Mouse (Mus musculus): ENCODE measurements around the gene Kcnb1. TPM values are rescaled to one million over a fixed set of nuclear protein-coding genes. Genes with fewer than 3 reads are reported as not detected.
"Not testable (repeated sequence)": the region's sequence is repeated elsewhere in the genome, so short reads cannot be mapped to it uniquely, and the experiment has no call there.

The Kcnb1 gene
- total RNA-seq, 2 experiments from 2014 or later, result 16.1 to 20.7 TPM

DNA sequence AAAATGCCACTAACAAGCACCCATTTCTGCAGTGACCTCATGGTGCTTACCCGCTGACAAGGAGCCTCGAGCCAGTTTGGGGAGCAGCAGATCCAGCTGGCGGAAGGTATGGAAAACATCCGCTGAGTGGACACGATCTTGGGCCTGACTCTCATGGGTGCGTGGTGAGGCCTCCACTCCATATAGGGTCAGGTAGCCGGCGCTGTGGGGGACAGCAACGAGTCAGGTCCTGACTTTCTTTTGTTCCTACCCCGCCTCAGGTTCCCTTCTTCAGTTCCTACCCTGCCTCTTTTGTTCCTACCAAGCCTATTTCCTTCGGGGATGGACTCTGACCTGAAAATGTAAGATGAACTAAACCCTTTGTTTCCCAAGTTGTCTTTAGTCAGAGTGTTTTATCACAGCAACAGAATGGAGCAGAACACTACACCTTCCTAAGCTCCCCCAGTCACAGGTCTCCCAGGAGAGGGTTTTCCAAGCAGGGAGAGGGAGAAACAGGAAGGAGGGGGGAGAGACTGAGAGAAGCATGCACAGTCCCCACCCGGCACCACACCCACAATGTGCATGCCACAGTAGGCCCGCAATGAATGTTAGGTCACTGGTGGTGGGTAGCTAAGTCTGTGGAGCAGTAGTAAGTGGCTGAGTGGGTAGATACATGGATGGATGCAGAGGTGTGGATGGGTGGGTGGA is 31.3 kb upstream of the Kcnb1 start:
- DNase-seq, result no peak
- intact Hi-C loops (cut with DNase I), result loop anchor here (5.0 kb wide), 1 partner anchor 241 kb away; no protein-coding TSS in a partner anchor
- Histone ChIP-seq H3K27ac (no peak overlapping the region), H3K4me3 (no peak overlapping the region)
- no peak for TF ChIP-seq CTCF (IDR thresholded peaks at IDR 0.05)

GRCm38 (mm10) chr2:167220736-167221135 is 30.8 kb upstream of the Kcnb1 start:
- TF ChIP-seq CTCF (IDR thresholded peaks at IDR 0.05), result no peak
- Histone ChIP-seq H3K4me3 (no peak overlapping the region), H3K27ac (no peak overlapping the region)
- intact Hi-C loops (cut with DNase I), result loop anchor here (5.0 kb wide), 1 partner anchor 242 kb away; no protein-coding TSS in a partner anchor
- DNase-seq, result no peak

GRCm38 (mm10) chr2:167219154-167219775 is 29.3 kb upstream of the Kcnb1 start:
- no peak overlapping the region for H3K4me3 ChIP-seq
- no peak overlapping the region for H3K27ac ChIP-seq
- intact Hi-C loops (cut with DNase I), result loop anchor here (1.0 to 2.0 kb wide), 2 partner anchors 106 to 147 kb away; no protein-coding TSS in a partner anchor
- DNase-seq, result peak; percentile 85
- peak; percentile 98 for TF ChIP-seq CTCF (IDR thresholded peaks at IDR 0.05)

DNA sequence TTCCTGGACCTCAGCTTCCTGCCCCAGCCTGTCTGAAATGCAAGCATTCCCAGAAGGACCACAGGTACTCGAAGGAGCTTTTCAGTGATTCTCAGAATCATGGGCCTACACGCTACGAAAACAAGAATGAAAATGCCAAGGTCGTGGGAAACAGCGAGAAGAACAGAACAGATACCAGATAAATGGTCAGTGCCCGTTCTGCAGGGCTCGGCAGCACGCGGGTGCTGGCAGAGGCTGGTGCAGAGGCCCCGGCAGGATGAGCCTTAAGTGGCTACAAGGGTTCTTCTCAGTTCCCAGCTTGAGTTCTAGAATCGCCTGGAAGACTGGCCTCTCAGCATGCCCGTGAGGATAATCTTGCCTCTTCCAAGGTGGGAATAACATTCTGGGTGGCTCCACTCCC is 23.7 kb upstream of the Kcnb1 start:
- H3K4me3 ChIP-seq, result no peak overlapping the region
- H3K27ac ChIP-seq, result no peak overlapping the region
- intact Hi-C loops (cut with DNase I), result no loop called here
- DNase-seq, result no peak
- TF ChIP-seq CTCF (IDR thresholded peaks at IDR 0.05), result no peak

- peak; percentile 13; the same call in 1 of the 2 replicates for TF ChIP-seq CTCF (IDR thresholded peaks at IDR 0.05)
- DNase-seq, result no peak
- Histone ChIP-seq H3K4me3 (no peak overlapping the region), H3K27ac (no peak overlapping the region)
- intact Hi-C loops (cut with DNase I), result no loop called here
These were observed 23.1 kb upstream of the Kcnb1 start for GRCm38 (mm10) chr2:167213076-167213475.

- Histone ChIP-seq H3K27ac (no peak overlapping the region), H3K4me3 (no peak overlapping the region)
- TF ChIP-seq CTCF (IDR thresholded peaks at IDR 0.05), result no peak
- intact Hi-C loops (cut with DNase I), result no loop called here
- no peak for DNase-seq
These were observed 22.6 kb upstream of the Kcnb1 start for GRCm38 (mm10) chr2:167212551-167212950.

- no peak overlapping the region for H3K27ac ChIP-seq
- no peak for TF ChIP-seq CTCF (IDR thresholded peaks at IDR 0.05)
- intact Hi-C loops (cut with DNase I), result no loop called here
These were observed 22.1 kb upstream of the Kcnb1 start for GRCm38 (mm10) chr2:167212089-167212488.

DNA sequence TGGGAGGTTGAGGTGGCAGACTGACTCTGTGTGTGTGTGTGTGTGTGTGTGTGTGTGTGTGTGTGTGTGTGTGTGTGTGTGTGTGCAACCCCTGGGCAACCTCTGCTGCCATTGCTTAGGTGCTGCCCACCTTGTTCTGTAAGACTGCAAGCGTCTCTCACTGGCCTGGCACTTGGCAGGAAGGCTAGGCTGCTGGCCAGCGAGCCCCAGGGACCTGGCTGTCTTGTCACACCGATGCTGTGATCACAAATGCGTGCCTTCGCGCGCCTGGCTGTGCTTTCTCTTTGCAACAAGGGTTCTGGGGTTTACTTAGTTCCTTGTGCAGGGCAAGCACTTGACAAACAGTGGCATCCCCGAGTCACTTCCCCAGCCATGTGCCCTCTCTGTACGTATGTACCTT is 19.9 kb upstream of the Kcnb1 start:
- TF ChIP-seq CTCF (IDR thresholded peaks at IDR 0.05), result no peak
- H3K27ac ChIP-seq, result no peak overlapping the region
- H3K4me3 ChIP-seq, result no peak overlapping the region
- DNase-seq, result no peak
- intact Hi-C loops (cut with DNase I), result no loop called here

More at GRCm38 (mm10) chr2:167212089-167212488, 22.1 kb upstream of the Kcnb1 start:
- DNase-seq, result no peak
- H3K4me3 ChIP-seq, result no peak overlapping the region

DNA sequence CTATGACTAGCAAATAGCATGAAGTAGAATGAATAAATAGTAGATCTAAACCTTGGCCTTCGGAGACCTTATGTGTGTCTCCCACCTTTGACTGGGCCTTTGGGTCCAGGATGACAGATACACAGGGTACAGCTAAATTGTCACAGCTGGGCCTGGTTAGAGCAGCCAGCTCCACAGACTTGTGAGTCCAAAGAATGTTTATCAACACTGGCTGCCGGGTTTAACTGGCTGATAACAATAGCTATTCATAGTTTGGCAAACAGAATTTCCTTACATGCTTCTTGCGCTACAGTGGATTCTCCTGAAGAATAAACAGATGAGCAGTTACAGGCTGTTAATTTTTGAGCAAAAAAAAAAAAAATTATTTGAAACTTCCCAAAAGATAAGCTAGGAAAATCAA is 19.0 kb upstream of the Kcnb1 start:
- no peak overlapping the region for H3K27ac ChIP-seq
- DNase-seq, result no peak
- no peak overlapping the region for H3K4me3 ChIP-seq
- intact Hi-C loops (cut with DNase I), result no loop called here
- TF ChIP-seq CTCF (IDR thresholded peaks at IDR 0.05), result no peak

DNA sequence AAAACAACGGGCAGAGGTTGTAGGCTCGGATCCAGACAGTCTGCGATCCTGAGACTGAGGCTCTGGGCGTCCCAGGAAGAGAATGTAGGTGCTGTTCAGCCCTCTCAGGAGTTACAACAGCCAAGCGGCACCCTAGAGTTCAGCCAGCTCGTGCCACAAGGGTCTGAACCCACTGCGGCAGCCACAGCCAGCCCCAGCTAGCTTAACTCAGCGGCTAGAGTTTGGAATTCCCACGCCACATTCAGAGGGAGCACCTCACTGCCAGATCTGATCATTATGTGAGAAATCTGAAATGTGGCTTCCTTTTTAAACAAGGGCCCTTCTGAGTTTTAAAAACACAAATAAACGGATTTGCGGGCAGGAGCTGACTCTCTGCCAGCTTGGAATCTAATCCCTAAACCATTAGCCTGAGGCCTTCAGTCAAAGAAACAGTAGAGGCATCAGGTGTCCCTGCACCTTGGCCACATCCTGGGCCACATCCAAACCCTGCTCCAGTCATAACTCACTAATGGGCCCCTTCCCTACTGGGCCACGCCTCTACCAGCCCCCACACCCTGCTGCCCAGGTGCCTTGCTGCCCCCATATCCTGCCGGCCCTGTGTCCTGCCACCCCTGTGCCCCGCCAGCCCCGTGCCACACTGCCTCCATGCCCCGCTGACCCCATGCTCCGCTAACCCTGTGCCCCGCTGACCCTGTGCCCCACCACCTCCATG is 16.1 kb upstream of the Kcnb1 start:
- Histone ChIP-seq H3K4me3 (no peak overlapping the region), H3K27ac (no peak overlapping the region)
- TF ChIP-seq CTCF (IDR thresholded peaks at IDR 0.05), result no peak
- intact Hi-C loops (cut with DNase I), result no loop called here
- no peak for DNase-seq

- DNase-seq; H3K27ac ChIP-seq; intact Hi-C loops (cut with DNase I); H3K4me3 ChIP-seq: not testable (repeated sequence)
These were observed 14.7 kb upstream of the Kcnb1 start for GRCm38 (mm10) chr2:167204686-167205085.

DNA sequence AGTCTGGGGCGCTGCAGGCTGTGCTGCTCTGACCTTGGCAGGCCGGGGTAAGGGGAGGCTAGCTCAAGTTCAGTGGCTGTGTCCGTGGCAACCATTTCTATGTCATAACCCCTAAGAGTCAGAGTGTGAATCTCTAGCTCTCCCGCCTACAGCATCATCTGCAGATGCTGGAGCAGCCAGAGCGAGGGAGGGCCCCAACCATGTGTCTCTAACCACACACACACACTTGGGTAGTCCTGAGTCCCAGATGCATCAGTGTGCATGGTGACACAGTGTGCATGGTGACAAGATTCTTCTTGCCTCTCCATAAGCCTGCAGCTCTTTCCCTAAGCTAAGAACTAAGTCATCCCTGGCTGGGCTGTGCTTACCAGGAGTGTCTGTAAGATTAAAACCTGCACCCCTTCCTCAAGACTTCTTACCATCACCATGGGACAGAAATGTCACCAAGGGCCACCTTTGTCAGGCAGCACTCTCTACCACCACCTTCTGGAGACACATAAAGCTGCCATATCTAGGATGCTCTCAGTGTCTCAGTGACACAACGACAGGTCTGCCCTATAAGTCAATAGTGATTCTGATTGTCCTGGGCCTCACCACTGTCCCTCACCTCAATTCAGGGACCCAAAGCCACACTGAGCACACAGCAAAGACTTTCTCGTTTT is 13.7 kb upstream of the Kcnb1 start:
- Histone ChIP-seq H3K27ac (no peak overlapping the region), H3K4me3 (no peak overlapping the region)
- peak; percentile 65 for TF ChIP-seq CTCF (IDR thresholded peaks at IDR 0.05)
- DNase-seq, result no peak
- intact Hi-C loops (cut with DNase I), result no loop called here
